In genomic region chr9:77939554-77939920, GRCm38 (mm10) we compare ENCODE assay signal across 11 mouse cellular contexts. TPM values are rescaled to one million over a fixed set of nuclear protein-coding genes. Genes with fewer than 3 reads are reported as not detected.
DNase-seq lines count a peak whose midpoint lies in the region; ATAC-seq and TF ChIP-seq lines count a peak whose summit lies in the region.
"Had no signal": no experiment of that assay in that cellular context is flagged by ENCODE, and none has a peak within 500 bp of the region (broad histone marks: within the 10 kb centered on the region; RNA-seq: fewer than 3 reads in every experiment).

No protein-coding gene starts in this region.

- no peak overlapping the region for H3K4me3 ChIP-seq in forebrain, embryonic 12.5 days (replicated peaks)
- no peak overlapping the region for H3K4me3 ChIP-seq in forebrain, embryonic 13.5 days
- H3K4me3 ChIP-seq in heart, embryonic 15.5 days, result no peak overlapping the region
- H3K4me3 ChIP-seq in lung, embryonic 15.5 days, result no peak overlapping the region
- H3K4me3 ChIP-seq in myocyte, result no peak overlapping the region
- H3K4me3 ChIP-seq in thymus, adult 2 months (ENCODE audit: control insufficient read depth, insufficient read depth, low read length), result no peak overlapping the region
- H3K4me3 ChIP-seq: midbrain, embryonic 13.5 days; neural tube, embryonic 13.5 days had no signal

- H3K79me2 ChIP-seq in myocyte (ENCODE audit: control insufficient read depth, insufficient read depth), result peaks cover 61% of the 10 kb centered on the region

- no peaks in the 10 kb centered on the region for H3K27me3 ChIP-seq in forebrain, embryonic 12.5 days
- no peaks in the 10 kb centered on the region for H3K27me3 ChIP-seq in forebrain, embryonic 13.5 days
- no peaks in the 10 kb centered on the region for H3K27me3 ChIP-seq in heart, embryonic 15.5 days
- H3K27me3 ChIP-seq in lung, embryonic 15.5 days, result no peaks in the 10 kb centered on the region
- no peaks in the 10 kb centered on the region for H3K27me3 ChIP-seq in myocyte (ENCODE audit: control insufficient read depth, insufficient read depth, insufficient read length)
- no peaks in the 10 kb centered on the region for H3K27me3 ChIP-seq in thymus, adult 2 months (ENCODE audit: control insufficient read depth, insufficient read depth, low read length)
- H3K27me3 ChIP-seq: midbrain, embryonic 13.5 days; neural tube, embryonic 13.5 days had no signal

- H3K9me3 ChIP-seq in forebrain, embryonic 12.5 days, result no peaks in the 10 kb centered on the region
- H3K9me3 ChIP-seq in forebrain, embryonic 13.5 days (replicated peaks), result no peaks in the 10 kb centered on the region
- H3K9me3 ChIP-seq in heart, embryonic 15.5 days (replicated peaks), result no peaks in the 10 kb centered on the region
- no peaks in the 10 kb centered on the region for H3K9me3 ChIP-seq in lung, embryonic 15.5 days
- H3K9me3 ChIP-seq: midbrain, embryonic 13.5 days; neural tube, embryonic 13.5 days had no signal

- TF ChIP-seq POLR2A in myocyte (IDR thresholded peaks at IDR 0.05; ENCODE audit: insufficient read length, low read depth), result no peak
- no peak for TF ChIP-seq POLR2A in thymus, adult 2 months (IDR thresholded peaks at IDR 0.05; ENCODE audit: control insufficient read depth, extremely low read depth, insufficient read depth, low read length, poor library complexity)

- no peak for ATAC-seq in forebrain, embryonic 12.5 days (ENCODE audit: low FRiP score)
- no peak for ATAC-seq in forebrain, embryonic 13.5 days
- no peak for ATAC-seq in heart, embryonic 15.5 days (replicated peaks; ENCODE audit: insufficient number of reproducible peaks, insufficient read depth, low FRiP score, low read depth)
- ATAC-seq in lung, embryonic 15.5 days (ENCODE audit: borderline replicate concordance, extremely low read depth, low FRiP score, low TSS enrichment), result no peak

- H3ac ChIP-seq in myocyte (ENCODE audit: control insufficient read depth, insufficient read length), result no peak overlapping the region

- H3K4me1 ChIP-seq in forebrain, embryonic 12.5 days, result peaks cover 34% of the 10 kb centered on the region
- H3K4me1 ChIP-seq in forebrain, embryonic 13.5 days, result peaks cover 35% of the 10 kb centered on the region
- H3K4me1 ChIP-seq in heart, embryonic 15.5 days (replicated peaks), result peaks cover 54% of the 10 kb centered on the region
- H3K4me1 ChIP-seq in lung, embryonic 15.5 days, result peaks cover 56% of the 10 kb centered on the region
- H3K4me1 ChIP-seq in thymus, adult 2 months (replicated peaks; ENCODE audit: control insufficient read depth, insufficient read depth, low read length), result peaks cover 21% of the 10 kb centered on the region

- 81% methylated on average over 5 of the region's 5 CpGs for WGBS in forebrain, embryonic 12.5 days
- 80% methylated on average over 5 of the region's 5 CpGs for WGBS in forebrain, embryonic 13.5 days
- WGBS in heart, embryonic 15.5 days, result 25% methylated on average over 5 of the region's 5 CpGs
- 37% methylated on average over 5 of the region's 5 CpGs for WGBS in lung, embryonic 15.5 days
- WGBS in thymus, adult 2 months, result 87% methylated on average over 5 of the region's 5 CpGs

- H3K27ac ChIP-seq in forebrain, embryonic 12.5 days, result 0 out of 2 replicates have a peak overlapping the region, but pooled peaks have one; percentile 19
- H3K27ac ChIP-seq in forebrain, embryonic 13.5 days, result no peak overlapping the region
- H3K27ac ChIP-seq in heart, embryonic 15.5 days, result peak overlapping the region; percentile 84
- H3K27ac ChIP-seq in lung, embryonic 15.5 days, result peak overlapping the region; percentile 43
- no peak overlapping the region for H3K27ac ChIP-seq in thymus, adult 2 months (ENCODE audit: control insufficient read depth, insufficient read depth, low read length)
- H3K27ac ChIP-seq: midbrain, embryonic 13.5 days; neural tube, embryonic 13.5 days had no signal

- H3K9ac ChIP-seq in forebrain, embryonic 12.5 days, result no peak overlapping the region
- no peak overlapping the region for H3K9ac ChIP-seq in forebrain, embryonic 13.5 days
- H3K9ac ChIP-seq in heart, embryonic 15.5 days, result peak overlapping the region; percentile 39
- H3K9ac ChIP-seq in lung, embryonic 15.5 days, result no peak overlapping the region
- H3K9ac ChIP-seq: midbrain, embryonic 13.5 days; neural tube, embryonic 13.5 days had no signal

- no peak for TF ChIP-seq CTCF in thymus, adult 2 months (IDR thresholded peaks at IDR 0.05; ENCODE audit: borderline replicate concordance, control insufficient read depth, extremely low read depth, insufficient read depth, low read length, poor library complexity)

- H3K36me3 ChIP-seq in forebrain, embryonic 12.5 days (replicated peaks), result no peaks in the 10 kb centered on the region
- H3K36me3 ChIP-seq in forebrain, embryonic 13.5 days (ENCODE audit: poor library complexity, severe bottlenecking), result no peaks in the 10 kb centered on the region
- no peaks in the 10 kb centered on the region for H3K36me3 ChIP-seq in heart, embryonic 15.5 days
- H3K36me3 ChIP-seq in lung, embryonic 15.5 days, result no peaks in the 10 kb centered on the region
- H3K36me3 ChIP-seq in myocyte (ENCODE audit: control insufficient read depth, insufficient read depth), result no peaks in the 10 kb centered on the region
- no peaks in the 10 kb centered on the region for H3K36me3 ChIP-seq in thymus, adult 2 months (ENCODE audit: control insufficient read depth, insufficient read depth, low read length)
- H3K36me3 ChIP-seq: midbrain, embryonic 13.5 days; neural tube, embryonic 13.5 days had no signal

- no peak overlapping the region for H3K4me2 ChIP-seq in forebrain, embryonic 12.5 days
- H3K4me2 ChIP-seq in forebrain, embryonic 13.5 days, result no peak overlapping the region
- H3K4me2 ChIP-seq in heart, embryonic 15.5 days, result peak overlapping the region; percentile 46
- peak overlapping the region; percentile 16; the same call in 1 of the 2 replicates for H3K4me2 ChIP-seq in lung, embryonic 15.5 days
- peak overlapping the region; percentile 58 for H3K4me2 ChIP-seq in myocyte (ENCODE audit: low read depth)
- H3K4me2 ChIP-seq: midbrain, embryonic 13.5 days; neural tube, embryonic 13.5 days had no signal

- DNase-seq in heart, postnatal 4 days, result no peak
- DNase-seq in lung, postnatal 10 days, result no peak
- no peak for DNase-seq in thymus, adult 2 months
- DNase-seq: embryo, embryonic 11 days had no signal

TF ChIP-seq in myocyte, 11 proteins besides CTCF, POLR2A, EP300 and RAD21:
- no peak for TF ChIP-seq MAX (IDR thresholded peaks at IDR 0.05; ENCODE audit: low read depth)
- no peak for TF ChIP-seq MYOD1 (IDR thresholded peaks at IDR 0.05; ENCODE audit: control insufficient read depth in 1 of 3, insufficient read length in 2 of 3, low read depth in 2 of 3)
- no peak for TF ChIP-seq SRF (IDR thresholded peaks at IDR 0.05; ENCODE audit: control insufficient read depth, insufficient read length, low read depth)
- TF ChIP-seq REST (IDR thresholded peaks at IDR 0.05; ENCODE audit: insufficient read depth, insufficient read length), result no peak
- TF ChIP-seq USF1 (IDR thresholded peaks at IDR 0.05; ENCODE audit: low read depth), result no peak
- TF ChIP-seq E2F4 (IDR thresholded peaks at IDR 0.05; ENCODE audit: insufficient read depth), result no peak

RNA-seq across cellular contexts. Expression of gene Elovl5, which starts 22.4 kb away (rescaled TPM):
- 74.6 and 78.8 TPM in 2 replicates for polyA plus RNA-seq in forebrain, embryonic 12.5 days (2016; fragmentation: Nextera tagmentation; extraction: Ambion mirVana)
- 60.9 and 61.6 TPM in 2 replicates for polyA plus RNA-seq in forebrain, embryonic 13.5 days (2015; fragmentation: Nextera tagmentation; extraction: Ambion mirVana)
- polyA plus RNA-seq in heart, embryonic 15.5 days (2015; fragmentation: Nextera tagmentation; extraction: Ambion mirVana), result 50.0 and 60.2 TPM in 2 replicates
- total RNA-seq in heart, postnatal 4 days (2021), result 10 to 100 TPM; 64.3 to 67.8 TPM
- 78.0 and 83.0 TPM in 2 replicates for polyA plus RNA-seq in lung, embryonic 15.5 days (2015; fragmentation: Nextera tagmentation; extraction: Ambion mirVana)
- 45.1 TPM for polyA plus RNA-seq in myocyte (2012; fragmentation: generic; extraction: Trizol)
- polyA plus RNA-seq in thymus, adult 2 months (2012; rRNA removed), result 74.0 and 79.6 TPM in 2 replicates

Comparison
In these comparisons a context has a peak if more than half of its experiments do, and no peak if none do; other contexts are left out.
1. H3K27ac ChIP-seq: peak in forebrain, embryonic 12.5 days (single experiment), heart, embryonic 15.5 days (single experiment) and lung, embryonic 15.5 days (single experiment); none in forebrain, embryonic 13.5 days (single experiment) and thymus, adult 2 months (single experiment).
2. H3K4me2 ChIP-seq: peak in heart, embryonic 15.5 days (single experiment), lung, embryonic 15.5 days (single experiment) and myocyte (single experiment); none in forebrain, embryonic 12.5 days (single experiment) and forebrain, embryonic 13.5 days (single experiment).